Mouse (Mus musculus) urinary bladder, postnatal 14 days (tissue): Measurements from ENCODE around the gene Hspb11.

Experiments used
- DNase-seq: peaks from one replicate; pipeline ENCODE4 v3.0.0; 2021; ENCODE audit warnings: low spot score

Gene Hspb11

DNA sequence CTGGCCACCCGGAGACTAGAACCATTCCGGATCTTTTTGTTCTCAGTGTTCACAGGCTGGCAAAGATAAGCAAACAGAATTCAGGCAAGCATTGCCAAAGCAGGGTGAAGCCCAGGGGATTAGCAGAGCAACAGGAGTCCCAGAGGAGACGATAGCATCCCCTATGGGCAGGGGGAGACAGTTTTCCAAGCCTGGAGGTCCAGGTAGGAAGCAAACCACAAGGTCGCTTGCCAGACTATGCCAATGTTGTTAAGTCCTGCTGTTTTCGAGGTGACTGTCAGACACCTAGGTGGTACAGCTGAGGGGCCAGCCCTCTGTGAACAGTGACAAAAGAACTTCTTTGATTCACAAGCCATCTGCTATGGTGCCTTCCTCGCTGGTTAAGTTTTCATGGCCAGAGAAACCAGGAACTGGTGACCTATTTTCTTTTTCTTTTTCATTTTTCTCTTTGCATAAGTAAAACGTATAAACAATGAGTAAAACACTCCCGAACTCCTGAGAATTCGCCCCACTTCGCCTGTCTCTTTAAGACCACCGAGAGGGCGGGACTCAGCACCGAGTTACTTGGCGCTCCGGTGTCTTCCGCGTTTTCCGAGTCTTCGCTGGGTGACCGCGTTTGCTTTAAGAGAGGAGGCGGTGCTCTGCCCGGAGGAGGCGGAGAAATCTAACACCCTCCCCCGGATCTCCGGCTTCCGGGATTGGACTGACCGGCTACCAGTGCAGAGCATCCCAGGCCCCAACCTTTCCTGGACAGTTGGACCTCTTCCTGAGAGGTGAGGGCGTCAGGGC lies 60.5 kb downstream of the Hspb11 start, which contains the start of gene Yipf1:
TSS of gene Yipf1 (plus strand) at position 674 of the 789 bp plus-strand sequence.
- peak; percentile 93 for DNase-seq

DNA sequence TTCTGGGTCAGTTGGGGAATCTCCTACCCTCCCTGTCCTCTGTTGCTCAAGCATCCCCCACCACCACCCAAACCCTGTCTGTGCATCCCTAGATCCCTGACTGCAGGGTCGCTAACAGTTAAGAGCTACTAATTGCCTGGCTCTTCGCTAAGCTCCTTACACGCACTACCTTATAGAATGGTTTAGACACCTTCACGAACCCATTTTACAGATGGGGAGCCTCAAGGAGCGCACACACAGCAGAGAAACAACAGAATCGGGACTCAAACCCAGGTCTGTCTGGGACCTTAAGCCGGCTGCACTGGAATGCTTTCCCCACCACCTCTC lies 61.0 kb downstream of the Hspb11 start:
- no peak for DNase-seq

DNA sequence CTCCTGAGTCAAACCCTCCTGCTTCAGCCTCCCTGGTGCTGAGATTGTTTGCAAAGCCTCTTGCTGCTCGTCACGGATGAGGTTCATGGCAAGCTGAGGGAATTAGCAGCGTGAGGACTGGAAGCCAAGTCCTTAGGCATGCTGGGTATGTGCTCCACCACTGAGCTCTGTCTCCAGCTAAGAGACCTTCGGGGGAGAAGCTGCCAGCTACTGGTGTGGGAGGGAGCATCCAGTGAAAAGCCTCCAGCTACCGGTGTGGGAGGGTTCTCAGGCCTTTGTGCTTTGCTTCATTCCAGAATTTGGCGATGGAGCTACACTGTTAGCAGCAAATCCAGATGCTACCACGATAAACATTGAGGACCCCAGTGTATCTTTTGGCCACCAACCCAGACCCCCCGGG lies 65.3 kb downstream of the Hspb11 start:
- DNase-seq, result no peak

DNA sequence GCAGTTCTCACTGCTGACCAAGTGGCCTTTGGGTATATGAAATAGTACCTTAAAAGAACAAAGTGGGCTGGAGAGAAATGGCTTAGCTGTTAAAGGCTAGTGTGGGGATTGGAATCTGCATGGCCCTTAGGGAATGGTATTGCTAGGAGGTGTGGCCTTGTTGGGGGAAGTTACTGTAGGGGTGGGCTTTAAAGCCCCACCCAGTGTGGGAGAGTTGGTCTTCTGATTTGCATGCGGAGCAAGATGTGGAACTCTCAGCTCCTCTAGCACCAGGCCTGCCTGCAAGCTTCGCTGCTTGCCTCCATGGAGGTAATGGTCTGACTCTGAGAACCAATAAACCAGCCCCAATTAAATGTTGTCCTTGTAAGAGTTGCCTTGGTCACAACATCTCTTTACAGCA lies 67.6 kb downstream of the Hspb11 start:
- no peak for DNase-seq

DNA sequence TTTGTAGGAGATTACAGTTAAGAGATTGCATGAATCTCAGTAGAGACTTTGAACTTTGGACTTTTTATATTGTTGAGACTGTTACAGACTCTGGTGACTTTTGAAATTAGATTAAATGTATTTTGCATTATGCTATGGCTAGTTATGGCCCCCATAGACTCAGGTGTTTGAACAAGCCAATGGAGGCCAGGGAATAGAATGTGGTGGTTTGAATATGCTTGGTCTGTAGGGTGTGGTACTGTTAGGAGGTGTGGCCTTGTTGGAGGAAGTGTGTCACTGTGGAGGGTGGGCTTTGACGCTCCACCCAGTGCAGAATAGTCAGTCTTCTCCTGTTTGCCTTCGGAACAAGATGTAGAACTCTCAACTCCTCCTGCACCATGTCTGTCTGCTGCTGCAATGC lies 69.7 kb downstream of the Hspb11 start:
- DNase-seq, result no peak

DNA sequence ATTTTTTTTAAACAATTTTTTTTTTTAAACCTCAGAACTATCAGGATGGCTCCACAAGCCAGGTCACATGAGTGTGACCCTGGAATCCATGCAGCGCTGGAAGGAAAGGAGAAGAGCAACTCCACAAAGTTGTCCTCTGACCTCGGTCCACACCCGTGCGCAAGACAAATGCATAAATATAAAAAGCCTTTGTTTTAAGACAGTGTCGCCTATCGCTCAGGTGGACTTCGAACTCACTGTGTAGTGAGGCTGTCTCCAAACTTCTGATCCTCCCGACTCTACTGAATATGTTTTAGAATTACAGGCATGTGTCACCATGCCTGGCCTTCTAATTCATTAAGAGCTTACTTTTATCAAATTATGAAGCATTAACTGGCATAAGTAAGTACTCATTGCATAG lies 75.1 kb downstream of the Hspb11 start:
- no peak for DNase-seq
